Mouse (Mus musculus): ENCODE results near the gene Itgb6. TPM values are rescaled to one million over a fixed set of nuclear protein-coding genes. Genes with fewer than 3 reads are reported as not detected.

Itgb6 gene
- total RNA-seq, 2 experiments from 2014 or later: not detected

GRCm38 (mm10) chr2:60636038-60636437, 86.4 kb downstream of the Itgb6 start:
- ATAC-seq (replicated peaks; ENCODE audit: low FRiP score, low TSS enrichment, poor library complexity, severe bottlenecking): no peak

DNA sequence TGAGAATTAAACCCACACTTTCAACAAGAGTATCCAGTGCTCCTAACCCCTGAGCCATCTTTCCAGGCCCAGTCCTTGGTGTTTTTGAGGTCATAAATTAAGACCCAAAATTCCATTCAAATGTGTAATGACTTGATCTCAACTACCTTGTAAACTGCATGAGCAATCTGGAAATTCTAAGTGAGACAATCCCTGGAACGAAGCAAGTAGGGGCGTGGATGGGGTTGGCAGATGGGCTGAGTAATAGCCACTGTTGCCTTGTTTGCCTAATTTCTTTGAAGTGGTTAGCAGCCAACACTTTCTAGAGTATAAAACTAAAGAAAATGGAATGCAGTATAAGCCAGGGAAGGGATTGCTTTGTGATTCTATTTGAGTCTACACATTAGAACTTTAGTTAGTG, 89.7 kb downstream of the Itgb6 start:
- ATAC-seq (replicated peaks; ENCODE audit: low FRiP score, low TSS enrichment, poor library complexity, severe bottlenecking): no peak

GRCm38 (mm10) chr2:60630304-60630703, 92.1 kb downstream of the Itgb6 start:
- no peak for ATAC-seq (replicated peaks; ENCODE audit: low FRiP score, low TSS enrichment, poor library complexity, severe bottlenecking)

GRCm38 (mm10) chr2:60627952-60628351, 94.5 kb downstream of the Itgb6 start:
- ATAC-seq (replicated peaks; ENCODE audit: low FRiP score, low TSS enrichment, poor library complexity, severe bottlenecking): no peak

DNA sequence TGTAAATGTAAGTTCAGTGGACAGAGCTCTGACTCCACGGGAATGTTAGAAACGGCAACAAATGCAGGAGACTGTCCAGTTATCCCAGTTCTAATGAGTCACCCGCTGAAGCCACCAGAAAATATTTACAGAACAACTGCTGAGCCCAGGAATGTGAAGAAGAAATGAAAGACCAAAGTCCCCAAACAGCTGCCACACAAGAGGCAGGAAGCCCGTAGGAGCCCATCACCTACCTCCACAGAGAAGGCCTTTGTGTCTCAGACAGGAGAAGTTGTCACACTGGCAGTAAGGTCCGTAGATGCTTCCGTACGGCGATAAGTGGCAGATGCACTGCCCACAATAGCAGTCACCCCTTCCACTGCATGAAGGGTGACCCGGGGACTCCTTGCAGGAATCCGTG, 94.9 kb downstream of the Itgb6 start:
- ATAC-seq (replicated peaks; ENCODE audit: low FRiP score, low TSS enrichment, poor library complexity, severe bottlenecking): no peak

DNA sequence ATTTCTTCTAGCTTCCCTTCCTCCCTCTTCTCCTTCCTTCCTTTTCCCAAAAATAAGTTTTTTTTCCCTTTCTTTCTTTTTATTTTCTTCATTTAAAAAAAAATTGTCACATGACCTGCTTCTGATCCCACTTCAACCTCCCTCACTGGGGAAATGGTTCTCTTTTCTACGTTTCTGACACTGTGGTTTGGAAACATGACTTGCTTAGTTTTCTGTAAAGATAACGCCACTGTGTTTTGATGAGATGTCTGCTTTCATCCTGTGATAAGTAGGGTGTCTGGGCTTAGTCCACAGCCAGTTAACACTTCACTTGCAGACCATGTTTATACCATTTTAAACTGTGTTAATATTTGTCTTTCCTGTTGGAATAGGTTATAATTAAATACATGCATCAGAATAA, 96.7 kb downstream of the Itgb6 start:
- peak; percentile 74 for ATAC-seq (replicated peaks; ENCODE audit: low FRiP score, low TSS enrichment, poor library complexity, severe bottlenecking)

GRCm38 (mm10) chr2:60622161-60622560, 100.3 kb downstream of the Itgb6 start:
- ATAC-seq (replicated peaks; ENCODE audit: low FRiP score, low TSS enrichment, poor library complexity, severe bottlenecking): no peak

DNA sequence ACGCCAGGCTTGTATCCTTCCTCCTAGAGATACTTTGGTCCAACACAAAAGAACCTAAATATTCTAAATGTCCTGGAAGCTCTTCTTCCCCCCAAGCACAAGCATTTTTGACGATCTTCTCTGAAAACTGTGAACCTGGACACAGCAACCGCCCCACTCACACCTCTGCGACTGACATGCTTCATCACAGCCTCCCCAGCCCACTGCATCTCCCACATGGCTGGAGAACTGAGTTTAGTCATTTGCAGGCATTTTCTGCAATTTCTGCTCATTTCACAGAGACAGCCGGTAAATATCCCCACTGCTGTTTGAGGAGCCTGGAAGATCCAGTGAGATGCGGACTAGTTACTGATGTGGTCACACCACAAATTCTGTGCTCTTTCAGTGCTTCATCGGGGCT, 107.7 kb downstream of the Itgb6 start:
- ATAC-seq (replicated peaks; ENCODE audit: low FRiP score, low TSS enrichment, poor library complexity, severe bottlenecking): no peak

DNA sequence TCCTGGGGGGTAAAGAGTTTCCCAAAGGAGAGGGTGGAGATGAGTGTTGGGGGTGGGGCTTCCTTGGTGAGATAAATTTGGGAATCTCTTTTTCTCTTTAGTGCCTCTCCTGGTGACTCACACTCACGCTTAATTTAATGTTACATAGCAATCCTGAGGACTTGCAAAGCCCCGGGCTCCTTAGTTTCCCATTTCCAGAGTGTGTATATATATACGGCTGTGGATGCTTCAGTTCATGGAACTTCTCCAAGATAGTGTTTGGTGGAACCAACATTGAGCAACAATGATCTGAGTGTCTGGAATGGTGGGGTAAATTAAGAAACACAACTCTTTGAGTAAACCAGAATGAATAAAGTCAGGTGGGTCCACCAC, 108.6 kb downstream of the Itgb6 start:
- no peak for ATAC-seq (replicated peaks; ENCODE audit: low FRiP score, low TSS enrichment, poor library complexity, severe bottlenecking)

- ATAC-seq (replicated peaks; ENCODE audit: low FRiP score, low TSS enrichment, poor library complexity, severe bottlenecking): no peak
Observed at GRCm38 (mm10) chr2:60612906-60613856, 109.3 kb downstream of the Itgb6 start.

- no peak for ATAC-seq (replicated peaks; ENCODE audit: low FRiP score, low TSS enrichment, poor library complexity, severe bottlenecking)
Observed at GRCm38 (mm10) chr2:60611622-60612021, 110.8 kb downstream of the Itgb6 start.

- no peak for ATAC-seq (replicated peaks; ENCODE audit: low FRiP score, low TSS enrichment, poor library complexity, severe bottlenecking)
Observed at GRCm38 (mm10) chr2:60609436-60610199, 112.8 kb downstream of the Itgb6 start.

DNA sequence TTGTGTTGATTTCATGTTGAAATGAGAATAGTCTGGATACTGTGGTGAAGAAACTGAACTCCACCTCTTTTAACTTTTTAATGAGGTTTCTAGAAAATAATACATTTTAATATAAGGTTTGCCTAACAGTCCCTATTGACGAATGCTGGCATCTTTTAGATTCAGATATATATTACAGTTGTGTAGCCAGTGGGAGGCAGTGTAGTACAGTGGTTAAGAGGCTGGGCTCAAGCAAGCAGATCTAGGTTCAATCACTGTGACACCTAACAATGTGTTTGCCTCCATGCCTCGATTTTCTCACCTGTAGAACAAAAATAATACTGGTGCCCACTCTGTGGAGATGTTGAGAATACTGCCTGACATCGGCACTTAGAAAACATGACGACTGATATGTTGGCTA, 114.5 kb downstream of the Itgb6 start:
- ATAC-seq (replicated peaks; ENCODE audit: low FRiP score, low TSS enrichment, poor library complexity, severe bottlenecking): no peak

- ATAC-seq (replicated peaks; ENCODE audit: low FRiP score, low TSS enrichment, poor library complexity, severe bottlenecking): no peak
Observed at GRCm38 (mm10) chr2:60601326-60601725, 121.1 kb downstream of the Itgb6 start.

DNA sequence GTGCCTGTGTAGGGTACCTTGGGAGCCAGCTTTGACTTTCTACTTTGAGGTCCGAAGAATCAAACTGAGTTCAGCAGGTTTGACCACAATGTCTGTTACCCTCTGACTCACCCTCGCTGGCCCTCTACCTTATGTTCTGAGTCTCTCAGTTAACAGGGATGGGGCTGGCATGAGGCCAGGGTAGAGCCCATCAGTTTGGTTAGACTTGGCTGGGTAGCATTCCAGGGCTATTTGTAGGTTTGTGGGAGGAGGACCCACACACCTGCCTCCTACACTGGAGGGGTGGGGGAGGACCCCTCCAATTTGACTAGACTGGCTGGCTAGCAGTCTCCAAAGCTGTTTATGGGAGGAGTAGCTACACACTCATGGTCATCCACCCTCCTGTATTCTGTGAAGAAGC, 121.6 kb downstream of the Itgb6 start:
- ATAC-seq (replicated peaks; ENCODE audit: low FRiP score, low TSS enrichment, poor library complexity, severe bottlenecking): no peak

DNA sequence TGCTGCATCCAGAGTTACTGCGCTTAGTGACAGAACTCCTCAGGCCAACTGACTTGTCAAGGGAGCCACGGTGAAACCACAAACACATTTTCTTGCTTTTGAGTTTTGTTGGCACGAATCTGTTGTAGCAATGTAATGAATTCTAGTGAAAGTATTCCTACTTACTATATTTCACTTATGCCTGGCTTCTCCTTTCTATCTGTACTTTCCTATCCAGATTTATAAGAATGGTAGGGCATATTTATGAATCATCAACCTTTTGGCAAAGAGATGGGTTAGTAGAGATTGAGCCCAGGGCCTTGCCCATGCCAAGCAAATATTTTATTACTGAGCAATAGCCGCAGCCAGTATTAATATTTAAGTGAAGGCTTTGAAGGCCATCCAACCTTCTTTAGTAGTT, 139.0 kb downstream of the Itgb6 start:
- no peak for ATAC-seq (replicated peaks; ENCODE audit: low FRiP score, low TSS enrichment, poor library complexity, severe bottlenecking)

- no peak for ATAC-seq (replicated peaks; ENCODE audit: low FRiP score, low TSS enrichment, poor library complexity, severe bottlenecking)
Observed at GRCm38 (mm10) chr2:60554561-60554960, 167.9 kb downstream of the Itgb6 start.

- ATAC-seq (replicated peaks; ENCODE audit: low FRiP score, low TSS enrichment, poor library complexity, severe bottlenecking): peak; percentile 93
Observed at GRCm38 (mm10) chr2:60552902-60553682, 169.4 kb downstream of the Itgb6 start, which contains the start of gene Pla2r1. Gene Pla2r1, minus strand, starts transcription at chr2:60553308.

GRCm38 (mm10) chr2:60552177-60552901, 170.1 kb downstream of the Itgb6 start:
- no peak for ATAC-seq (replicated peaks; ENCODE audit: low FRiP score, low TSS enrichment, poor library complexity, severe bottlenecking)
